Mouse (Mus musculus): ENCODE measurements around the gene Olfr1448.

DNA sequence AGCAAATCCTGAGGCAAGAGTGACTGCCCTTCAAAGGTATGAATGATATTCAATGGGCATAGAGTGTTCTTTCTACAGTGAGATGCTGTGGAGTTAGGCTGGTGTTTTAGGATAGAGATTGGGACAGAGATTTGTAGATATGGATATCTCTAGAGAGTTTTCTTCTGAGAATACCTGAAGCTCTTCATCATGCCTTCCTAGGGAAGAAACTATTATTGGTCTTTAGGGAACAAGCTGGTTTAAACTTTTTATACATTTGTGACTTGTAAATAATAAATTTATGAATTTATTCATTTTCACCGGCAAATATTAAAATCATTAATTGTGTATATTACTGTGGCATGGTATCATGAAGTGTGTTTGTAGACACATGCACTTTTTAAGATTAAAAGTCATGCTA, 20.6 kb downstream of the Olfr1448 start, which contains the start of gene Olfr1447:
- no peak for TF ChIP-seq ZC3H11A (IDR thresholded peaks at IDR 0.05; ENCODE audit: low read depth, low read length)
- no peak for TF ChIP-seq CTCF (IDR thresholded peaks at IDR 0.05 in 2 of 3, conservative IDR thresholded peaks at IDR 0.05 in 1 of 3; ENCODE audit: control insufficient read depth in 1 of 3, insufficient read depth in 1 of 3, low read depth in 2 of 3, low read length in 3 of 3, poor library complexity in 1 of 3, severe bottlenecking in 1 of 3)
- TF ChIP-seq TAL1 (IDR thresholded peaks at IDR 0.05; ENCODE audit: low read length): no peak
- TF ChIP-seq POLR2AphosphoS2 (IDR thresholded peaks at IDR 0.05; ENCODE audit: low read length): no peak
- no peak for TF ChIP-seq KAT2A (conservative IDR thresholded peaks at IDR 0.05; ENCODE audit: low read depth, low read length)
- no peak for TF ChIP-seq POLR2A (IDR thresholded peaks at IDR 0.05; ENCODE audit: control insufficient read depth in 1 of 2, insufficient read depth in 1 of 2, low read depth in 1 of 2, low read length in 2 of 2, poor library complexity in 1 of 2)
- no peak for TF ChIP-seq RAD21 (IDR thresholded peaks at IDR 0.05; ENCODE audit: low read depth, low read length)
- TF ChIP-seq BHLHE40 (IDR thresholded peaks at IDR 0.05; ENCODE audit: borderline replicate concordance, low read depth, low read length): no peak
- TF ChIP-seq HCFC1 (IDR thresholded peaks at IDR 0.05; ENCODE audit: low read depth, low read length): no peak
- no peak for TF ChIP-seq SMC3 (IDR thresholded peaks at IDR 0.05; ENCODE audit: low read depth, low read length)
- no peak for TF ChIP-seq NRF1 (IDR thresholded peaks at IDR 0.05; ENCODE audit: insufficient read depth, low read depth, low read length, poor library complexity, severe bottlenecking)
- TF ChIP-seq USF1 (IDR thresholded peaks at IDR 0.05; ENCODE audit: low read depth, low read length): no peak
